Mouse (Mus musculus): ENCODE data around the gene Wtip. TPM values are rescaled to one million over a fixed set of nuclear protein-coding genes. Genes with fewer than 3 reads are reported as not detected.
A peak's percentile ranks its signal among the peaks of the same experiment; 100 is the strongest.
"Not testable (repeated sequence)": the region's sequence is repeated elsewhere in the genome, so short reads cannot be mapped to it uniquely, and the experiment has no call there.

Wtip gene
- polyA plus RNA-seq, 1 experiment from 2014 or later, result 5.4 TPM

DNA sequence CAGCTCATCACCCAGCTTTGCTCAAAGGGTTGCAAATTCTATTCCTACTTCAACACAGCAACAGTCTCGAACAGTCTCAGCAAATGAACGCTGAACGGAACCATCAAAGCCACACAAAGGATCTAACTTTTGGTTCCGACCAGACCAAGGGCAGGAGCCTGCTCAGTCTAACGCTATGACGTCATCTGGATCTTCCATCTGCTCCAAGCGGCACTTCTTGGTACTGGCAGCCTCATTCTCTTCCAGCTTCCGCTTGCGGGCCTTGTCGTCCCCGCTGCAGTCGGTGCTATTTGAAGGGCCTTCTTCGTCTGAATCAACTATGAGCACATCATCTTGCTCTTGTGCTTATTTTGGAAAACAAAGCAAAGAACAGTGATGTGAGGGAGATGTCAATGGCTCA, 8.1 kb upstream of the Wtip start:
- peaks cover 69% of the 10 kb centered on the region for H3K36me3 ChIP-seq (replicated peaks)
- no peak overlapping the region for H3K4me3 ChIP-seq
- no peaks in the 10 kb centered on the region for H3K4me1 ChIP-seq
- no peaks in the 10 kb centered on the region for H3K9me3 ChIP-seq
- H3K27me3 ChIP-seq (ENCODE audit: poor library complexity, severe bottlenecking), result no peaks in the 10 kb centered on the region
- H3K27ac ChIP-seq, result no peak overlapping the region
- DNase-seq (ENCODE audit: extremely low spot score, low spot score), result no peak
- 96% methylated on average over 13 of the region's 13 CpGs for WGBS

DNA sequence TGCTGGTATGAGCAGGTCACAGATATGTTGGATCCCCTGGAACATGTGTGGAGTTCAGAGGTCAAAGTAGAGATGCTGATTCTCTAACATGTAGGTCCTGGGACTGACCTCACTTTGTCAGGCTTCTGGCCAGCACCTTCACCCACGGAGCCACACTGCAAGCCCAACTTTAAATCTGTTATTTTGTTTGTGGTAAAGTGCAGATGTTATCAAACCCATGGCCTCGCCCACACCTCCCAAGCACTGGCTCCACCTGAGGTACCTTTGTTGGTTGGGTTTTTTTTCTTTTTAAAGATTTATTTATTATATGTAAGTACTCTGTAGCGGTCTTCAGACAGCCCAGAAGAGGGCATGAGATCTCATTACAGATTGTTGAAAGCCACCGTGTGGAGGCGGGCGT, 6.4 kb upstream of the Wtip start:
- H3K4me3 ChIP-seq, result no peak overlapping the region
- no peak overlapping the region for H3K27ac ChIP-seq
- no peaks in the 10 kb centered on the region for H3K27me3 ChIP-seq (ENCODE audit: poor library complexity, severe bottlenecking)
- DNase-seq (ENCODE audit: extremely low spot score, low spot score), result no peak
- H3K36me3 ChIP-seq (replicated peaks), result peaks cover 52% of the 10 kb centered on the region
- no peaks in the 10 kb centered on the region for H3K9me3 ChIP-seq
- 90% methylated on average over 6 of the region's 6 CpGs for whole genome bisulfite sequencing
- no peaks in the 10 kb centered on the region for H3K4me1 ChIP-seq

DNA sequence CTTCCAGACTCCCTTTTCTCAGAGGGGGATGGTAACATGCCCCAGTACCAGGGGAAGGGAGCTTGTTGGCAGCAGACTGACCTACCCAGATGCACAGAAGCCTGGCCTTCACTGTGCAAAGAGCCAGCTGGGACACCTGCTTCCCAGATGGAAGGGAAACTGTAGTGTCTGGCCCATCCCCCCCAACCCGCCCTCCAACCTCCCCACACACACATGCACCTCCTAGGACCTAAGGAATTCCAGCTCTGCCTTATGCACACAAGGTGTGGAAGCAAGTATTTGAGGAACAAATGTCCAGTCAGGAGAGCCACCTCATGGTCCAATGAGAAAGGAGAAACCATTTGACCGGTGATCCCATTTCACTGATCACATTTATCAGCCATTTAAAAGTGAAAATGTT, 1.3 kb upstream of the Wtip start:
- 89% methylated on average over 2 of the region's 2 CpGs for WGBS
- Histone ChIP-seq H3K27me3 (ENCODE audit: poor library complexity, severe bottlenecking) (no peaks in the 10 kb centered on the region), H3K27ac (0 out of 2 replicates have a peak overlapping the region, but pooled peaks have one; percentile 95), H3K4me3 (no peak overlapping the region), H3K4me1 (peaks cover 37% of the 10 kb centered on the region), H3K9me3 (no peaks in the 10 kb centered on the region), H3K36me3 (replicated peaks) (peaks cover 8% of the 10 kb centered on the region)
- no peak for DNase-seq (ENCODE audit: extremely low spot score, low spot score)

- WGBS, result 5% methylated on average over 105 of the region's 116 CpGs
- Histone ChIP-seq H3K4me1 (peaks cover 37% of the 10 kb centered on the region), H3K27ac (peak overlapping the region; percentile 95), H3K27me3 (ENCODE audit: poor library complexity, severe bottlenecking) (no peaks in the 10 kb centered on the region), H3K9me3 (peaks cover 4% of the 10 kb centered on the region; the same call in 1 of the 2 replicates), H3K36me3 (replicated peaks) (peaks cover 22% of the 10 kb centered on the region), H3K4me3 (peak overlapping the region; percentile 79)
- DNase-seq (ENCODE audit: extremely low spot score, low spot score), result peak; percentile 51
Measured at GRCm38 (mm10) chr7:34132355-34133079, 551 bp downstream of the Wtip start.

DNA sequence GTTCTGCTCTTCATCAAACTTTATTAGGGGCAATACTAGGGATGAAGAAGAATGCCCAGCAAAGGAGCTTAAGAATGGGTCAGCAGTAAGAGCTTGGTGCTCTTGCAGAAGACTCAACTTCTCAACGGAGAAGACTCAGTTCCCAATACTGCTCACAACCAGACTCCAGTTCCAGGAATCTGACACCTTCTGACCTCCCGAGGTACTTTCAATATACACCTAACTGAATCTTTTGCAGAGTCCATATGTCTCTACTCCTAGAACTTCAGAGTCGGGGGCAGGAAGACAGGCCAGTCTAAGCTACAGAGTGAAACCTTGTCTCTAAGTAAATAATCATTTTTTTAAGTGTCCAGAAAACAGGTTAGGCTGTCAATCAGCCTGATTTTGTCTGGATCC, 1.1 kb downstream of the Wtip start:
- H3K27me3 ChIP-seq (ENCODE audit: poor library complexity, severe bottlenecking), result no peaks in the 10 kb centered on the region
- H3K27ac ChIP-seq, result peak overlapping the region; percentile 95
- H3K4me3 ChIP-seq, result peak overlapping the region; percentile 79
- peaks cover 28% of the 10 kb centered on the region for H3K36me3 ChIP-seq (replicated peaks)
- peaks cover 37% of the 10 kb centered on the region for H3K4me1 ChIP-seq
- H3K9me3 ChIP-seq, result peaks cover 10% of the 10 kb centered on the region; the same call in 1 of the 2 replicates
- WGBS, result 22% methylated on average over 3 of the region's 3 CpGs
- no peak for DNase-seq (ENCODE audit: extremely low spot score, low spot score)

- H3K9me3 ChIP-seq, result peaks cover 18% of the 10 kb centered on the region; the same call in 1 of the 2 replicates
- peaks cover 37% of the 10 kb centered on the region for H3K4me1 ChIP-seq
- no peak for DNase-seq (ENCODE audit: extremely low spot score, low spot score)
- H3K27ac ChIP-seq, result no peak overlapping the region
- WGBS, result 84% methylated on average over 3 of the region's 3 CpGs
- peak overlapping the region; percentile 79; the same call in 1 of the 2 replicates for H3K4me3 ChIP-seq
- peaks cover 36% of the 10 kb centered on the region for H3K36me3 ChIP-seq (replicated peaks)
- H3K27me3 ChIP-seq (ENCODE audit: poor library complexity, severe bottlenecking), result no peaks in the 10 kb centered on the region
Measured at GRCm38 (mm10) chr7:34131118-34131517, 1.9 kb downstream of the Wtip start.

DNA sequence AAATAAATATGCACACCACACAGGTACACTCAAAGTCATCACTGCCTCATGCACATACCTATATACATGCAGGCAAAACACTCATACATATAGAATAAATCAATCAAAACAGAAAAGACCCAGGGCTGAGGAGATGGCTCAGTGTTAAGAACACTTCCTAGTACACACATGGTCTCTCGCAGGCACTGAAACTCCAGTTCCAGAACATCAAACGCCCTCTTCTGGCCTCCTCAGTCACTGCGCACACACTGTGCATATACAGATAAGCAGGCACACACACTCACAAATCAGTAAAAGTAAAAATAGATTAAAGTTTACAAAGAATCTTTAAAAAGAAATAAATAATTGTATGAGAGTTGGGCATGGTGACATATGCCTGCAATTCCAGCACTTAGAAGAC, 6.8 kb downstream of the Wtip start:
- no peaks in the 10 kb centered on the region for H3K27me3 ChIP-seq (ENCODE audit: poor library complexity, severe bottlenecking)
- H3K36me3 ChIP-seq (replicated peaks), result peaks cover 65% of the 10 kb centered on the region
- no peak overlapping the region for H3K4me3 ChIP-seq
- no peak overlapping the region for H3K27ac ChIP-seq
- peaks cover 10% of the 10 kb centered on the region for H3K4me1 ChIP-seq
- no peak for DNase-seq (ENCODE audit: extremely low spot score, low spot score)
- WGBS, result 84% methylated on average over 3 of the region's 3 CpGs
- H3K9me3 ChIP-seq, result peaks cover 18% of the 10 kb centered on the region; the same call in 1 of the 2 replicates

- DNase-seq (ENCODE audit: extremely low spot score, low spot score), result no peak
Measured at GRCm38 (mm10) chr7:34125346-34125745, 7.7 kb downstream of the Wtip start.

DNA sequence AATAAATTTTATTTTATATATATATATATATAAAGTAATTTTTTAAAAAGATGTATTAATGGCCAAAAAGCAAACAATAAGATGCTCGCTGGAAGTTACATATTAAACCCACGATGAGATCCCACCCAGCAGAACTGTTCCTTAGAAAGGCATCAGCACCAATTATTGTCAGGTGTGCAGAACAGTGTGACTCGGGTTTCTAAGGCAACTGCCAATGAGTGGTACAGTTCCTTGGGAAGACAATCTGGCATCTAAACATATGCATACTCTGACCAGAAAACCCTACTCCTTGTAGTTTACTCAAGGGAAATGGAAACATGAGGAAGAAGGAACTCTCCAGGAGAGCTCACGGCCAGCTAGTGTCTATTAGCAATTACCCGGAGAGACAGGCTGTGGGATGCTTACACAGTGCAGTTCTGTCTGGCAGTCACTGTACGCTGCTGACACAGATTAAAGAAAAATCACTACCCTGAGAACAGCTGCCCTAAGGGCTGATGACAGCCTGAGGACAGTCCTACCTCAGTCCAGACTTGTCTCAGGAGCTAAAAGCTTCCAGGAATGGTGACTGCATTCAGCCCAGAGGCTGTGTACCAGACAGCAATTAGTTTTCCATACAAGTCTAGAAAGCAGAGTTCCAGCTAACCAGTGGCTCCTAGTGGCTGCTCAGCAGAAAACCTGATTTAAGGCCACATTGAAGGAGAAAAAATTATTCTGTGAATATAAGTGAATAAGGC, 9.9 kb downstream of the Wtip start:
- Histone ChIP-seq H3K4me1 (no peaks in the 10 kb centered on the region), H3K4me3 (no peak overlapping the region), H3K9me3 (peaks cover 18% of the 10 kb centered on the region; the same call in 1 of the 2 replicates), H3K36me3 (replicated peaks) (peaks cover 76% of the 10 kb centered on the region), H3K27me3 (ENCODE audit: poor library complexity, severe bottlenecking) (no peaks in the 10 kb centered on the region), H3K27ac (no peak overlapping the region)
- no peak for DNase-seq (ENCODE audit: extremely low spot score, low spot score)
- WGBS, result 95% methylated on average over 6 of the region's 6 CpGs

More at GRCm38 (mm10) chr7:34125346-34125745, 7.7 kb downstream of the Wtip start:
- H3K9me3 ChIP-seq, result peaks cover 18% of the 10 kb centered on the region; the same call in 1 of the 2 replicates
- no peaks in the 10 kb centered on the region for H3K27me3 ChIP-seq (ENCODE audit: poor library complexity, severe bottlenecking)
- WGBS, result 96% methylated on average over 9 of the region's 9 CpGs
- peaks cover under 1% of the 10 kb centered on the region; the same call in 1 of the 2 replicates for H3K4me1 ChIP-seq
- no peak overlapping the region for H3K27ac ChIP-seq
- no peak overlapping the region for H3K4me3 ChIP-seq
- peaks cover 68% of the 10 kb centered on the region for H3K36me3 ChIP-seq (replicated peaks)

- not testable (repeated sequence) for H3K4me3 ChIP-seq; H3K4me1 ChIP-seq; H3K9me3 ChIP-seq; DNase-seq (ENCODE audit: extremely low spot score, low spot score); H3K27ac ChIP-seq; H3K27me3 ChIP-seq (ENCODE audit: poor library complexity, severe bottlenecking)
- H3K36me3 ChIP-seq (replicated peaks), result peaks cover 76% of the 10 kb centered on the region
- 64% methylated on average over 1 of the region's 1 CpGs for WGBS
Measured at GRCm38 (mm10) chr7:34120636-34121035, 12.4 kb downstream of the Wtip start.

DNA sequence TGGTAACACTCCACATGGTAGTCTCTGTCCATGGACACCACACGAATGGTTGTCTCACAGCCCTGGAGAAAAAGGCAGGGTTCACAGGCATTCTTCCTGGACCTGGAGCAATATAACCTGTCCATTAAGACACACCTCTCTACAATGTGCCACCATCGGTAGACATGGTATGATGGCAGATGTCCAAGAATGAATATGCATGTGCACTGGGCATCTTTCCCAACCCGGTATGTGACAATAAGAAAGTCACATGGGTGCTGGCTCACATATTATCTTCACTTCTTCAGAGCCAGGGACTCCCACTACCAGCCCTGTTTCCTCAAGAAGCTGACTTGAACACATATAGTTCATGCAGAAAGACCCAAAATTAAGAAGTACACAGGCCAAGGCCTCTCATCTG, 16.5 kb downstream of the Wtip start:
- Histone ChIP-seq H3K27me3 (ENCODE audit: poor library complexity, severe bottlenecking) (no peaks in the 10 kb centered on the region), H3K4me3 (no peak overlapping the region), H3K27ac (no peak overlapping the region), H3K36me3 (replicated peaks) (peaks cover 93% of the 10 kb centered on the region), H3K4me1 (no peaks in the 10 kb centered on the region), H3K9me3 (no peaks in the 10 kb centered on the region)
- WGBS, result 92% methylated on average over 3 of the region's 3 CpGs
- no peak for DNase-seq (ENCODE audit: extremely low spot score, low spot score)

- H3K36me3 ChIP-seq (replicated peaks), result peaks cover 54% of the 10 kb centered on the region
- no peaks in the 10 kb centered on the region for H3K4me1 ChIP-seq
- no peak for DNase-seq (ENCODE audit: extremely low spot score, low spot score)
- no peak overlapping the region for H3K4me3 ChIP-seq
- no peaks in the 10 kb centered on the region for H3K9me3 ChIP-seq
- 93% methylated on average over 5 of the region's 5 CpGs for WGBS
- H3K27me3 ChIP-seq (ENCODE audit: poor library complexity, severe bottlenecking), result no peaks in the 10 kb centered on the region
- no peak overlapping the region for H3K27ac ChIP-seq
Measured at GRCm38 (mm10) chr7:34109190-34109589, 23.9 kb downstream of the Wtip start.

- no peak overlapping the region for H3K4me3 ChIP-seq
- H3K27me3 ChIP-seq (ENCODE audit: poor library complexity, severe bottlenecking), result no peaks in the 10 kb centered on the region
- no peak for DNase-seq (ENCODE audit: extremely low spot score, low spot score)
- H3K9me3 ChIP-seq, result peaks cover 18% of the 10 kb centered on the region
- H3K27ac ChIP-seq, result no peak overlapping the region
- no peaks in the 10 kb centered on the region for H3K4me1 ChIP-seq
- H3K36me3 ChIP-seq (replicated peaks), result no peaks in the 10 kb centered on the region
Measured at GRCm38 (mm10) chr7:34101276-34101675, 31.8 kb downstream of the Wtip start.
